Mouse (Mus musculus): ENCODE measurements at regions not wholly inside any gene's neighbourhood (a gene's known extent, or its start where the extent isn't known, plus 50 kb on each side); places are given as distances from the start of the nearest gene placed in this dataset.

DNA sequence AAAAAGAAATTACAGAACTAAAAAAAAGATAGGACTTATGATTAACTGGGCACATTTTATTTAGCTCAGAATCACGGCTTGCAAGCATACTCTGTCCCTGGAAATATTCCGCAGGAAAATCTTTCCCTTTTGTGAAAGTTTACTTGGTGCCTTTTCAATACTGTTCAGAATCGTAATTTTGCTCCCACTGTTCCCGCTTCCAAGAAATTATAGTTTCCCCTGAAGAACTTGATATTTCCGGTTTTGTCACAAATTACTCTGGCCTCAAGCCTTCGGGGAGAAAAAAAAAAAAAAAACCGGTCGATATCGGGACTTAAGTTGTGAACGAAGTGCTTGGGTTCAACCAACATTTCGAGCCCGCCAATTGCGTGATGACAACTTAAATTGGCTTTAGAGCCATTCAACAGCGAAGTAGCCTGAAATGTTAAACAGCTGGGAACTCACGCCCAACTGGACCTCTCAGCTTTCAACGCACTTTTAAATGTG lies 84.4 kb upstream of the Commd3 start:
- TF ChIP-seq POLR2A (IDR thresholded peaks at IDR 0.05; ENCODE audit: low read depth, low read length) (no peak), CTCF (IDR thresholded peaks at IDR 0.05; ENCODE audit: extremely low read depth, insufficient read length, insufficient replicate concordance, low read depth, low read length) (no peak)
